Mouse (Mus musculus) embryonic facial prominence, embryonic 12.5 days (tissue): Measurements from ENCODE around the gene Zc3h6. TPM values are rescaled to one million over a fixed set of nuclear protein-coding genes. Genes with fewer than 3 reads are reported as not detected.

ENCODE experiments used
- ATAC-seq: fragments of 200-750 bp; cut with Nextera tagmentation; 2 replicates; pipeline ENCODE4 v1.8.0; 2017; ENCODE audit not compliant: insufficient number of reproducible peaks, insufficient read depth, low FRiP score, low TSS enrichment
- H3K27ac ChIP-seq: fragments of 300-500 bp; sonication (generic); 2 replicates; pipeline ENCODE4 v1.5.1; 2016; ENCODE audit warnings: mild to moderate bottlenecking
- H3K27me3 ChIP-seq: fragments of 300-500 bp; sonication (generic); 2 replicates; pipeline ENCODE4 v1.6.1; 2016; ENCODE audit warnings: mild to moderate bottlenecking, moderate library complexity
- H3K36me3 ChIP-seq: fragments of 300-500 bp; sonication (generic); 2 replicates; pipeline ENCODE4 v1.6.1; 2016; ENCODE audit warnings: mild to moderate bottlenecking
- H3K4me1 ChIP-seq: fragments of 300-500 bp; sonication (generic); 2 replicates; pipeline ENCODE4 v1.6.1; 2016
- H3K4me2 ChIP-seq: fragments of 300-500 bp; sonication (generic); replicated peaks from 2 replicates; pipeline ENCODE4 v1.6.1; 2016; ENCODE audit warnings: mild to moderate bottlenecking, moderate library complexity
- H3K4me3 ChIP-seq: fragments of 300-500 bp; sonication (generic); 2 replicates; pipeline ENCODE4 v1.5.1; 2016; ENCODE audit warnings: mild to moderate bottlenecking
- H3K9ac ChIP-seq: fragments of 300-500 bp; sonication (generic); 2 replicates; pipeline ENCODE4 v1.6.1; 2016; ENCODE audit warnings: mild to moderate bottlenecking, moderate library complexity
- H3K9me3 ChIP-seq: fragments of 300-500 bp; sonication (generic); 2 replicates; pipeline ENCODE4 v1.6.1; 2016; ENCODE audit warnings: mild to moderate bottlenecking, moderate library complexity
- WGBS: fragments of 180-500 bp; shearing (Covaris S2); methylation state at CpG from one replicate; pipeline ENCODE4 v1.1.7; 2016; 5-methylcytosine and 5-hydroxymethylcytosine counted together
- polyA plus RNA-seq: library from polyadenylated mRNA; unstranded; fragments of >200 nt; fragmentation: Nextera tagmentation; extraction: Ambion mirVana; gene quantifications from 2 replicates; pipeline ENCODE4 v1.2.1, GENCODE M21; 2016

Gene Zc3h6
- polyA plus RNA-seq, 1 experiment from 2014 or later = 3.3 TPM

GRCm38 (mm10) chr2:129038426-129038936 is 71.3 kb downstream of the Zc3h6 start:
- H3K9me3 ChIP-seq = no peaks in the 10 kb centered on the region
- WGBS = 26% methylated on average over 15 of the region's 15 CpGs
- peak overlapping the region; percentile 65; the same call in 1 of the 2 replicates for H3K9ac ChIP-seq
- peak overlapping the region; percentile 47 for H3K4me3 ChIP-seq
- H3K4me2 ChIP-seq = peak overlapping the region; percentile 92
- H3K27ac ChIP-seq = no peak overlapping the region
- H3K36me3 ChIP-seq = no peaks in the 10 kb centered on the region
- peaks cover 42% of the 10 kb centered on the region for H3K27me3 ChIP-seq
- ATAC-seq = no peak
- H3K4me1 ChIP-seq = peaks cover 11% of the 10 kb centered on the region

GRCm38 (mm10) chr2:129038937-129039631 is 71.9 kb downstream of the Zc3h6 start:
- peaks cover 11% of the 10 kb centered on the region for H3K4me1 ChIP-seq
- no peaks in the 10 kb centered on the region for H3K9me3 ChIP-seq
- peak overlapping the region; percentile 65 for H3K9ac ChIP-seq
- no peak overlapping the region for H3K27ac ChIP-seq
- peak overlapping the region; percentile 92 for H3K4me2 ChIP-seq
- H3K4me3 ChIP-seq = peak overlapping the region; percentile 47
- H3K27me3 ChIP-seq = peaks cover 42% of the 10 kb centered on the region
- ATAC-seq = 0 out of 2 replicates have a peak, but pooled peaks have one; percentile 35
- WGBS = 3% methylated on average over 62 of the region's 62 CpGs
- no peaks in the 10 kb centered on the region for H3K36me3 ChIP-seq

GRCm38 (mm10) chr2:129040567-129040966 is 73.4 kb downstream of the Zc3h6 start:
- Histone ChIP-seq H3K27me3 (peaks cover 42% of the 10 kb centered on the region), H3K4me3 (no peak overlapping the region), H3K9ac (no peak overlapping the region), H3K9me3 (no peaks in the 10 kb centered on the region), H3K27ac (no peak overlapping the region), H3K4me1 (peaks cover 11% of the 10 kb centered on the region), H3K4me2 (no peak overlapping the region), H3K36me3 (no peaks in the 10 kb centered on the region)
- WGBS = 32% methylated on average over 6 of the region's 6 CpGs
- no peak for ATAC-seq

GRCm38 (mm10) chr2:129046172-129046845 is 79.1 kb downstream of the Zc3h6 start:
- no peaks in the 10 kb centered on the region for H3K27me3 ChIP-seq
- WGBS = 76% methylated on average over 6 of the region's 6 CpGs
- H3K4me2 ChIP-seq = no peak overlapping the region
- H3K9ac ChIP-seq = no peak overlapping the region
- no peaks in the 10 kb centered on the region for H3K9me3 ChIP-seq
- no peak overlapping the region for H3K4me3 ChIP-seq
- H3K4me1 ChIP-seq = no peaks in the 10 kb centered on the region
- no peaks in the 10 kb centered on the region for H3K36me3 ChIP-seq
- H3K27ac ChIP-seq = no peak overlapping the region
- ATAC-seq = no peak

- 83% methylated on average over 4 of the region's 4 CpGs for whole genome bisulfite sequencing
- Histone ChIP-seq H3K27ac (no peak overlapping the region), H3K4me1 (no peaks in the 10 kb centered on the region), H3K27me3 (no peaks in the 10 kb centered on the region), H3K4me3 (no peak overlapping the region), H3K9me3 (no peaks in the 10 kb centered on the region), H3K9ac (no peak overlapping the region), H3K4me2 (no peak overlapping the region), H3K36me3 (no peaks in the 10 kb centered on the region)
- ATAC-seq = no peak
These were observed 79.6 kb downstream of the Zc3h6 start for GRCm38 (mm10) chr2:129046846-129047196.

GRCm38 (mm10) chr2:129047811-129048210 is 80.6 kb downstream of the Zc3h6 start, which contains the start of gene Vinac1:
TSS of gene Vinac1 (minus strand) at chr2:129048172.
- H3K9me3 ChIP-seq = no peaks in the 10 kb centered on the region

GRCm38 (mm10) chr2:129052451-129052983 is 85.3 kb downstream of the Zc3h6 start:
- Histone ChIP-seq H3K9ac (no peak overlapping the region), H3K4me3 (no peak overlapping the region), H3K9me3 (peaks cover 7% of the 10 kb centered on the region; the same call in 1 of the 2 replicates), H3K4me1 (no peaks in the 10 kb centered on the region), H3K27me3 (no peaks in the 10 kb centered on the region), H3K4me2 (no peak overlapping the region), H3K36me3 (no peaks in the 10 kb centered on the region), H3K27ac (no peak overlapping the region)
- ATAC-seq = no peak
- 64% methylated on average over 4 of the region's 4 CpGs for WGBS

More at GRCm38 (mm10) chr2:129047811-129048210, 80.6 kb downstream of the Zc3h6 start, which contains the start of gene Vinac1:
- Histone ChIP-seq H3K27me3 (no peaks in the 10 kb centered on the region), H3K4me3 (no peak within 1 kb of the TSS), H3K27ac (no peak within 1 kb of the TSS), H3K4me2 (no peak within 1 kb of the TSS), H3K4me1 (no peaks in the 10 kb centered on the region), H3K9ac (no peak within 1 kb of the TSS), H3K36me3 (no peaks in the 10 kb centered on the region)
- ATAC-seq = no peak
- 85% methylated on average over 8 of the region's 8 CpGs for WGBS

- Histone ChIP-seq H3K4me2 (no peak overlapping the region), H3K9ac (no peak overlapping the region), H3K4me1 (no peaks in the 10 kb centered on the region), H3K27me3 (no peaks in the 10 kb centered on the region), H3K4me3 (no peak overlapping the region), H3K27ac (no peak overlapping the region), H3K9me3 (peaks cover 7% of the 10 kb centered on the region; the same call in 1 of the 2 replicates), H3K36me3 (no peaks in the 10 kb centered on the region)
- WGBS = 92% methylated on average over 6 of the region's 6 CpGs
- ATAC-seq = no peak
These were observed 88.5 kb downstream of the Zc3h6 start for GRCm38 (mm10) chr2:129055741-129056140.

GRCm38 (mm10) chr2:129056597-129056996 is 89.4 kb downstream of the Zc3h6 start:
- Histone ChIP-seq H3K4me3 (no peak overlapping the region), H3K36me3 (no peaks in the 10 kb centered on the region), H3K9me3 (peaks cover 7% of the 10 kb centered on the region; the same call in 1 of the 2 replicates), H3K9ac (no peak overlapping the region), H3K27me3 (no peaks in the 10 kb centered on the region), H3K4me1 (no peaks in the 10 kb centered on the region), H3K4me2 (no peak overlapping the region), H3K27ac (no peak overlapping the region)
- 45% methylated on average over 9 of the region's 9 CpGs for WGBS
- ATAC-seq = no peak

GRCm38 (mm10) chr2:129057256-129057655 is 90.1 kb downstream of the Zc3h6 start:
- Histone ChIP-seq H3K9ac (no peak overlapping the region), H3K4me1 (no peaks in the 10 kb centered on the region), H3K27me3 (no peaks in the 10 kb centered on the region), H3K36me3 (no peaks in the 10 kb centered on the region), H3K4me2 (no peak overlapping the region), H3K27ac (no peak overlapping the region), H3K9me3 (peaks cover 7% of the 10 kb centered on the region; the same call in 1 of the 2 replicates), H3K4me3 (no peak overlapping the region)
- WGBS = 93% methylated on average over 8 of the region's 8 CpGs
- no peak for ATAC-seq

- ATAC-seq = no peak
- Histone ChIP-seq H3K9me3 (peaks cover 7% of the 10 kb centered on the region; the same call in 1 of the 2 replicates), H3K4me3 (no peak overlapping the region), H3K36me3 (no peaks in the 10 kb centered on the region), H3K9ac (no peak overlapping the region), H3K27me3 (no peaks in the 10 kb centered on the region), H3K27ac (no peak overlapping the region), H3K4me2 (no peak overlapping the region), H3K4me1 (no peaks in the 10 kb centered on the region)
- 85% methylated on average over 6 of the region's 6 CpGs for WGBS
These were observed 90.7 kb downstream of the Zc3h6 start for GRCm38 (mm10) chr2:129057920-129058361.
